Mouse (Mus musculus) erythroblast, embryonic 14.5 days (primary cell): ENCODE measurements around the gene Gstt1.

ENCODE experiments used
- GATA1 ChIP-seq: IDR thresholded peaks from 2 replicates; pipeline ENCODE4 v1.6.1; 2012; ENCODE audit warnings: low read length, inconsistent platforms, mixed read lengths
- TAL1 ChIP-seq: IDR thresholded peaks from 3 replicates; pipeline ENCODE4 v1.6.1; 2012; ENCODE audit warnings: low read length, inconsistent platforms, mixed read lengths

DNA sequence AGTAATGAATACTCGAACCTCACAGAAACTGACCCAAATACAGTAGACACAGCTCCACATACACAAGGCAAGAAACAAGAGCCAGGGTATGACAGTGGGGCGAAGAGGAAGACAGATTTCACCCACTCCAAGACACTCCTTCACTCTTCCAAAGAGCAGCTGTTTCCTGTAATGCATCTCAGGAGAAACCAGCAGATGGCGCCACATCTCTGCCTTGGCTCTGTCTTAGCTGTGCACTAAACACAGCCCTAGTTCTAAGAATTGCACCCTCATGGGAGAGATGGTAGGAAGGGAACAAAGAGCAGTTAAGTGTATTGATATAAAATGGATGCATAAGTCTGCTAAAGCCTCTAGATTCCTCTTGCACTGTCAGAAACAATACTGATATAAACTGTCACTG is 54.4 kb downstream of the Gstt1 start:
- TF ChIP-seq TAL1 (no peak), GATA1 (no peak)
